Mouse (Mus musculus): Measurements from ENCODE around the gene Fgf15.

Gene Fgf15

GRCm38 (mm10) chr7:144931778-144932177, 35.4 kb downstream of the Fgf15 start:
- no peak for DNase-seq (ENCODE audit: low spot score in 2 of 2)

DNA sequence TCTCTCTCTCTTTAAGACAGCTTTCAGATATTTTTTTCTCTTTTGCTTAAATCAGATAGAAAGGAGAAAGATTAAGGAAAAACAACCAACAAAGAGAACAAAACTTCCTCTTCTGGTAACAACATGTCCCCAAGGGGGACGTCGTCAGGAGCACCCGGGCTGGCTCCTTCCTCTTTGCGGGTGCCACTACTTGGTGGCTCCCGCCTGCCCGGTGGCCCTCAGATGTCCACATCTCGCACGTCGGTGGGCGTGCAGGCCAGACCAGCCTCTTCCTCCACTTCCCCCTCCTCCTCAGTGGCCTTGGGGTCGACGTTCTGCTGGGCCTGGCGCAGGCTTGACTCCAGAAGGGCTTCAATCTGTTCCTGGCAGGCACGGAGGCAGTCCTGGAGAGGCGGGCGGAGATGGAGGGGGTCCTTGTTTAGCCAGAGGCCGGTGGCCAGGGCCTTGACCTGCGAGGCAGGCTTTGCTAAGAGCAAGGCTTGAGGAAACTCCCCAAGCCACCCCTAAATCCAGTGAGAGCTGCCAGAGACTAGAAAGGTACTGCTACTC, 36.1 kb downstream of the Fgf15 start:
- no peak for DNase-seq (ENCODE audit: low spot score in 2 of 2)

DNA sequence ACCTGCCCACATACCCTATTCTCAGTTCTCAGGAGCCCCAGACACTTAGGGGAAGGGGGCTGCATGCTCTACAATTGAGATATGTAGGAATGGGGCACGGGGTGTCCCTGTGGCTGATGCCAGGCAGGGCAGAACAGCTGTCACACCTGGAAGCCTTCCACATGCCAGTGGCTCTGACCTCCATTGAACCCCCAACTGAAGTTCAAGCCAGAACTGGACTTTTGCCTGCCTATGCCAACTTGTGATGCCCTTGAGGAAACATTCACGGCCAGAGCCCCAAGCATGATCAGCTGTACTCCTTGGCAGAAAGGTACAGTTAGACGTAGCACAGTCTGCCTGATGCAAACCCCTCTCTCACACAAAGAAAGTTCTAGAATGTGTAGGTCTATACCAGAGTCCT, 37.0 kb downstream of the Fgf15 start:
- no peak for DNase-seq (ENCODE audit: low spot score in 2 of 2)

DNA sequence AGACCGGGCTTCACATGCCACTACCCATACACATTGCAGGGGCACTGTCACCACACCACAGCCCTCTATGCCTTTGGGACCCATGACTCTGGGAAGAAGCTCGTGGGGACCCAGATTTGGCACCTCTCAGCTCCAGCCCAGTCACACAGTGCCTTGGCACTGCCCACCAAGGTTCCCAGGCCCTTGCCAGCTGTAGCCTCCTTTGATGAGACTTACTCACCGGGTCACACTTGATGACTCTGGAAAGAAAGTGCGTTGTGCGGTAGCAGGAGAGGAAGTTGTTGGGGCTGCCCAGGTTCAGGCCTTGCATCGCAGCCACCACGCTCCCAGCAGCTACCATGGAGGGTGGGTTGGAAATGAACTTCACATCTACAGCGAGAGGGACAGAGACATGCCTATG, 37.5 kb downstream of the Fgf15 start:
- DNase-seq (ENCODE audit: low spot score in 2 of 2): no peak

DNA sequence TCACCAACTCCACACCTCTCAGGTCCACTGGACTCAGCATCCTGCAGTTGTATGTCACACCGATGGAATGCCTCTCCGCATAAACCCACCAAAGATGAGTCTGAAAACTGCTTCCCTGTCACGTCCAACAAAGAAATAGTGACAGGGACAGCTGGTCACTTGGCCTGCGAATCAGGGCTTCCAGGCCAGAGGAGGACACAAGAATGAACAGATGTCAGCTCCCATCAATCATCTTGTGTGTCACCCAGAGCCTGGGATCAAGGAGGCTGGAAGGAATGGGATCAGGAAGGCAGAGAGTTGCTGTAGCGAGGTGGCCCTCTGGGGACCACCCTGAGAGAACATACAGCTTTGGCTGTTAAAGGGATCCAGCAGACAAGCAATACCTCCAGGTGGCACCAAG, 38.6 kb downstream of the Fgf15 start:
- no peak for DNase-seq (ENCODE audit: low spot score in 2 of 2)

DNA sequence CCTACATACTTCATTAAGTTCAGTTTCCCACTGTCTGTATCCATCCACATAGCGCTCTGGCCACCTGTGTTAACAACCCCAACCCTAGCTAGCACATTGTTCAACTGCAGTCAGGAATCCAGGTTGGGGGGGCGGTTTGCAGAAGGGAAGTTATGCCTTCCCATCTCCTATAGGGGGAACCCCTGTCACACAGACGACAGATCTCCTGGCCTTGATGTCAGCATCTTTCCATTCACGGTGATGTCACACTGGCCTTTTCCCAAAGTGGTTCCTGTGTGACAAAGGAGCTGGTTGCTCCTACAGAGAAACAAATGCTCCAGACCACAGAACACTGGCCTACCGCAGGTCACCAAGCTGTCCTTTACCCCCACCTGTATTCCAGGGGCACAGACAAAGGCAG, 39.2 kb downstream of the Fgf15 start:
- no peak for DNase-seq (ENCODE audit: low spot score in 2 of 2)

GRCm38 (mm10) chr7:144936311-144936880, 40.1 kb downstream of the Fgf15 start:
- no peak for DNase-seq (ENCODE audit: low spot score in 2 of 2)

DNA sequence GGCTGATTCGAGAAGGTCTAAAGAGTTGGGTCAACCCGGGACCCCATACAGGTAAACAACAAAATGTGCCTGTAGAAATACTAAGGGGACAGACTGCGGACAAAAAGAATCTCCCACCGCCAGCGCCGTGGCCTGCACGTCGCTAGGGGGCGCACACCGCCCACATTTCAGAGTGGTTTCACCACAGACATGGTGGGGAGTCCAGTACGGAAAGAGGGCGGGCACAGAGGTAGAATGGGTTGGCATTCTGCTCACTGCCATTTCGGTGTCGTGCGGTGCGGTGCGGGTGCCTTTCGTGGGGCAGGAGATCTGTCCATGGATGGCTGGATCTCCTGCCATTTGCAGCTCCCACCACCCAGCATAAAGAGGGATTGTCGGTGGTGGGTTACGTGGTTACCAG, 41.2 kb downstream of the Fgf15 start:
- peak; percentile 85 to 88 for DNase-seq (ENCODE audit: low spot score in 2 of 2)

DNA sequence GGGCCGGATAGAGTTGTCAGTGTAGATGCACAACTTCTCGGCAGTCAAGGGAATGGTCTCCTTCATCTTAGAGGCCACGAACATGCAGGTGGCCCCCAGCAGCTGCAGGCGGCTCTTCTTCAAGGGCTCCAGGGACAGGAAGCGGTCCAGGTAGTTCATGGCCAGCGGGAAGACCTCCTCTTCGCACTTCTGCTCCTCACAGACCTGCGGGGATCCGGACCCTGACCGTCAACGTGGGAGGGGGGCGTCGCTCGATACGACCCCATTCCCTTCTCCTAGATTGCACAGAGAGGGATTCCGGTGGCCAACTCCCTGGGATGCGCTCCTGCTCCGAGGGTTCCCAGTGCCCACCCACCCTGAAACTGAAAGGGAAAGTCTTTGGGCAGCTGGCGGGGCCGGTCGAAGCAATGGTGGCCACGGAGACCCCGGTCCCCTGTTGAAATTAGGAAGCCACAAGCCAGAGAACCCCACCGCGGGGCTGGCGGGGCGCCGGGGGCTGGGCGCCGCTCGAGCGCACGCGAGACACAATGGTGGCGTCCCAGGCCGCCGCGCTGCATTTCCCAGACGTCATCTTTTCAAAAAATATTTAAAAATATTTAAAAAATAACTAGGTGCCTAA, 41.7 kb downstream of the Fgf15 start:
- peak in 1 of 2 experiments; percentile 16 for DNase-seq (ENCODE audit: low spot score in 2 of 2)

- DNase-seq (ENCODE audit: low spot score in 2 of 2): no peak
Observed at GRCm38 (mm10) chr7:144938661-144939343, 42.5 kb downstream of the Fgf15 start.

- DNase-seq (ENCODE audit: low spot score in 2 of 2): peak; percentile 25 to 53
Observed at GRCm38 (mm10) chr7:144939344-144940002, 43.1 kb downstream of the Fgf15 start, which contains the start of gene Ccnd1. TSS of gene Ccnd1 (minus strand) at chr7:144939925.

- no peak for DNase-seq (ENCODE audit: low spot score in 2 of 2)
Observed at GRCm38 (mm10) chr7:144940003-144940571, 43.8 kb downstream of the Fgf15 start.

GRCm38 (mm10) chr7:144940585-144940984, 44.3 kb downstream of the Fgf15 start:
- DNase-seq (ENCODE audit: low spot score in 2 of 2): no peak

GRCm38 (mm10) chr7:144941242-144941831, 45.0 kb downstream of the Fgf15 start:
- peak; percentile 80 to 87 for DNase-seq (ENCODE audit: low spot score in 2 of 2)

- peak in 1 of 2 experiments; percentile 26 for DNase-seq (ENCODE audit: low spot score in 2 of 2)
Observed at GRCm38 (mm10) chr7:144942071-144942743, 45.9 kb downstream of the Fgf15 start.

DNA sequence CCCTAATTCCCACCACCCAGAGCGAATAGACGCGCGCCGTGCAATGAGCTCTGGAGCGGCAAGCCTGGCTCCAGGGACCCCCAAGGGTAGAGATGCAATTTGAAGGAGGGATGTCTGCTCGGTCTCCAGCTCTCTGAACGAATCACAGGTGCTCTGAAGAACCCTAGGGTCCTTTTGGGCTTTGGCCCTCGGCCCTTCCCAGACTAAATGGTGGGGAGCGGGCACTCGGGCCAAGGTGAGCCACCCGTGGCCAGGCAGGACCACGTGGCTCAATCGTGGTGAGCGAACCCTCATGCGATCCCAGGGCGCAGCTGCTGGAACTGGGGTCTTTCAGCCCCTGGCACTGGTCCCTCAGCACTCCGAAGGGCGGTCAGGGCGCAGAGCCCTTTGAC, 46.4 kb downstream of the Fgf15 start:
- no peak for DNase-seq (ENCODE audit: low spot score in 2 of 2)

- peak; percentile 64 to 66 for DNase-seq (ENCODE audit: low spot score in 2 of 2)
Observed at GRCm38 (mm10) chr7:144943254-144943653, 46.9 kb downstream of the Fgf15 start.
